Mouse (Mus musculus): ENCODE data around the gene Npff. TPM values are rescaled to one million over a fixed set of nuclear protein-coding genes. Genes with fewer than 3 reads are reported as not detected.

Npff gene
- polyA plus RNA-seq, 1 experiment from 2014 or later: 2.2 TPM

- peaks cover 20% of the 10 kb centered on the region for H3K4me1 ChIP-seq (replicated peaks)
- no peaks in the 10 kb centered on the region for H3K27me3 ChIP-seq (replicated peaks)
- no peak overlapping the region for H3K4me2 ChIP-seq
- H3K36me3 ChIP-seq: peaks cover 72% of the 10 kb centered on the region
- WGBS: 88% methylated on average over 9 of the region's 9 CpGs
- no peaks in the 10 kb centered on the region for H3K9me3 ChIP-seq (replicated peaks)
- H3K27ac ChIP-seq (ENCODE audit: poor library complexity, severe bottlenecking): no peak overlapping the region
- H3K4me3 ChIP-seq: no peak overlapping the region
- no peak overlapping the region for H3K9ac ChIP-seq
- no peak for ATAC-seq (ENCODE audit: insufficient number of reproducible peaks, low FRiP score)
Observed at GRCm38 (mm10) chr15:102503924-102504782, 20.6 kb downstream of the Npff start.

- peaks cover 16% of the 10 kb centered on the region for H3K4me1 ChIP-seq (replicated peaks)
- 86% methylated on average over 1 of the region's 1 CpGs for WGBS
- no peak within 1 kb of the TSS for H3K27ac ChIP-seq (ENCODE audit: poor library complexity, severe bottlenecking)
- H3K4me2 ChIP-seq: no peak within 1 kb of the TSS
- H3K4me3 ChIP-seq: no peak within 1 kb of the TSS
- no peaks in the 10 kb centered on the region for H3K27me3 ChIP-seq (replicated peaks)
- no peak for ATAC-seq (ENCODE audit: insufficient number of reproducible peaks, low FRiP score)
- peaks cover 74% of the 10 kb centered on the region for H3K36me3 ChIP-seq
- no peaks in the 10 kb centered on the region for H3K9me3 ChIP-seq (replicated peaks)
- H3K9ac ChIP-seq: no peak within 1 kb of the TSS
Observed at GRCm38 (mm10) chr15:102503447-102503846, 21.3 kb downstream of the Npff start, which contains the start of gene Gm10337. TSS of gene Gm10337 (plus strand) at chr15:102503722.

- peaks cover 13% of the 10 kb centered on the region for H3K4me1 ChIP-seq (replicated peaks)
- WGBS: 75% methylated on average over 9 of the region's 9 CpGs
- H3K27ac ChIP-seq (ENCODE audit: poor library complexity, severe bottlenecking): no peak overlapping the region
- no peak overlapping the region for H3K9ac ChIP-seq
- peaks cover 78% of the 10 kb centered on the region for H3K36me3 ChIP-seq
- no peak overlapping the region for H3K4me3 ChIP-seq
- no peak overlapping the region for H3K4me2 ChIP-seq
- no peaks in the 10 kb centered on the region for H3K9me3 ChIP-seq (replicated peaks)
- ATAC-seq (ENCODE audit: insufficient number of reproducible peaks, low FRiP score): no peak
- no peaks in the 10 kb centered on the region for H3K27me3 ChIP-seq (replicated peaks)
Observed at GRCm38 (mm10) chr15:102502254-102502840, 22.4 kb downstream of the Npff start.

- H3K27me3 ChIP-seq (replicated peaks): no peaks in the 10 kb centered on the region
- peaks cover 86% of the 10 kb centered on the region for H3K36me3 ChIP-seq
- no peak overlapping the region for H3K4me3 ChIP-seq
- H3K4me2 ChIP-seq: no peak overlapping the region
- 89% methylated on average over 19 of the region's 19 CpGs for WGBS
- no peaks in the 10 kb centered on the region for H3K9me3 ChIP-seq (replicated peaks)
- peaks cover 13% of the 10 kb centered on the region for H3K4me1 ChIP-seq (replicated peaks)
- peak; percentile 20; the same call in 1 of the 2 replicates for ATAC-seq (ENCODE audit: insufficient number of reproducible peaks, low FRiP score)
- no peak overlapping the region for H3K9ac ChIP-seq
- no peak overlapping the region for H3K27ac ChIP-seq (ENCODE audit: poor library complexity, severe bottlenecking)
Observed at GRCm38 (mm10) chr15:102501084-102501814, 23.5 kb downstream of the Npff start.

GRCm38 (mm10) chr15:102500479-102500878 lies 24.3 kb downstream of the Npff start:
- H3K27me3 ChIP-seq (replicated peaks): no peaks in the 10 kb centered on the region
- no peak overlapping the region for H3K27ac ChIP-seq (ENCODE audit: poor library complexity, severe bottlenecking)
- no peak overlapping the region for H3K4me3 ChIP-seq
- H3K9ac ChIP-seq: no peak overlapping the region
- WGBS: 86% methylated on average over 5 of the region's 5 CpGs
- H3K9me3 ChIP-seq (replicated peaks): no peaks in the 10 kb centered on the region
- H3K36me3 ChIP-seq: peaks cover 86% of the 10 kb centered on the region
- no peak for ATAC-seq (ENCODE audit: insufficient number of reproducible peaks, low FRiP score)
- H3K4me2 ChIP-seq: no peak overlapping the region
- H3K4me1 ChIP-seq (replicated peaks): peaks cover 6% of the 10 kb centered on the region

GRCm38 (mm10) chr15:102499851-102500250 lies 24.9 kb downstream of the Npff start:
- Histone ChIP-seq H3K27me3 (replicated peaks) (no peaks in the 10 kb centered on the region), H3K4me3 (no peak overlapping the region), H3K27ac (ENCODE audit: poor library complexity, severe bottlenecking) (no peak overlapping the region), H3K4me2 (no peak overlapping the region), H3K9ac (no peak overlapping the region), H3K9me3 (replicated peaks) (no peaks in the 10 kb centered on the region), H3K36me3 (peaks cover 84% of the 10 kb centered on the region), H3K4me1 (replicated peaks) (no peaks in the 10 kb centered on the region)
- WGBS: 91% methylated on average over 6 of the region's 6 CpGs
- ATAC-seq (ENCODE audit: insufficient number of reproducible peaks, low FRiP score): no peak

GRCm38 (mm10) chr15:102499370-102499769 lies 25.4 kb downstream of the Npff start:
- Histone ChIP-seq H3K4me3 (no peak overlapping the region), H3K4me1 (replicated peaks) (no peaks in the 10 kb centered on the region), H3K9ac (no peak overlapping the region), H3K4me2 (no peak overlapping the region), H3K9me3 (replicated peaks) (no peaks in the 10 kb centered on the region), H3K27ac (ENCODE audit: poor library complexity, severe bottlenecking) (no peak overlapping the region), H3K36me3 (peaks cover 85% of the 10 kb centered on the region), H3K27me3 (replicated peaks) (no peaks in the 10 kb centered on the region)
- WGBS: 73% methylated on average over 3 of the region's 3 CpGs
- ATAC-seq (ENCODE audit: insufficient number of reproducible peaks, low FRiP score): no peak

- Histone ChIP-seq H3K36me3 (peaks cover 83% of the 10 kb centered on the region), H3K4me2 (no peak overlapping the region), H3K4me1 (replicated peaks) (no peaks in the 10 kb centered on the region), H3K9ac (no peak overlapping the region), H3K27ac (ENCODE audit: poor library complexity, severe bottlenecking) (no peak overlapping the region), H3K4me3 (no peak overlapping the region), H3K9me3 (replicated peaks) (no peaks in the 10 kb centered on the region), H3K27me3 (replicated peaks) (no peaks in the 10 kb centered on the region)
- no peak for ATAC-seq (ENCODE audit: insufficient number of reproducible peaks, low FRiP score)
- WGBS: 89% methylated on average over 3 of the region's 3 CpGs
Observed at GRCm38 (mm10) chr15:102498322-102498721, 26.4 kb downstream of the Npff start.

- H3K4me1 ChIP-seq (replicated peaks): peaks cover 15% of the 10 kb centered on the region
- no peaks in the 10 kb centered on the region for H3K9me3 ChIP-seq (replicated peaks)
- H3K27me3 ChIP-seq (replicated peaks): no peaks in the 10 kb centered on the region
- WGBS: 75% methylated on average over 1 of the region's 1 CpGs
- H3K27ac ChIP-seq (ENCODE audit: poor library complexity, severe bottlenecking): no peak overlapping the region
- ATAC-seq (ENCODE audit: insufficient number of reproducible peaks, low FRiP score): no peak
- no peak overlapping the region for H3K4me3 ChIP-seq
- H3K4me2 ChIP-seq: no peak overlapping the region
- no peak overlapping the region for H3K9ac ChIP-seq
- H3K36me3 ChIP-seq: peaks cover 70% of the 10 kb centered on the region
Observed at GRCm38 (mm10) chr15:102487664-102488063, 37.1 kb downstream of the Npff start.

- Histone ChIP-seq H3K27ac (ENCODE audit: poor library complexity, severe bottlenecking) (no peak overlapping the region), H3K4me2 (no peak overlapping the region), H3K9ac (no peak overlapping the region), H3K27me3 (replicated peaks) (no peaks in the 10 kb centered on the region), H3K36me3 (peaks cover 74% of the 10 kb centered on the region), H3K9me3 (replicated peaks) (no peaks in the 10 kb centered on the region), H3K4me3 (no peak overlapping the region), H3K4me1 (replicated peaks) (peaks cover 15% of the 10 kb centered on the region)
- 86% methylated on average over 12 of the region's 12 CpGs for WGBS
- ATAC-seq (ENCODE audit: insufficient number of reproducible peaks, low FRiP score): no peak
Observed at GRCm38 (mm10) chr15:102485853-102486252, 38.9 kb downstream of the Npff start.

GRCm38 (mm10) chr15:102483136-102483535 lies 41.6 kb downstream of the Npff start:
- no peaks in the 10 kb centered on the region for H3K27me3 ChIP-seq (replicated peaks)
- H3K4me1 ChIP-seq (replicated peaks): peaks cover 15% of the 10 kb centered on the region
- H3K36me3 ChIP-seq: peaks cover 76% of the 10 kb centered on the region
- no peaks in the 10 kb centered on the region for H3K9me3 ChIP-seq (replicated peaks)
- peak; percentile 48; the same call in 1 of the 2 replicates for ATAC-seq (ENCODE audit: insufficient number of reproducible peaks, low FRiP score)
- H3K4me2 ChIP-seq: peak overlapping the region; percentile 40
- H3K4me3 ChIP-seq: no peak overlapping the region
- peak overlapping the region; percentile 51 for H3K27ac ChIP-seq (ENCODE audit: poor library complexity, severe bottlenecking)
- no peak overlapping the region for H3K9ac ChIP-seq
- 43% methylated on average over 3 of the region's 3 CpGs for WGBS

All from heart, embryonic 12.5 days (tissue).